Mouse (Mus musculus) T-helper 17 cell (primary cell): ENCODE data around the gene Zfp991.
"Not testable (repeated sequence)": the region's sequence is repeated elsewhere in the genome, so short reads cannot be mapped to it uniquely, and the experiment has no call there.

Experiments
- in situ Hi-C, 2 experiments: fragments of 300-600 bp; cut with MboI, MseI; formaldehyde crosslinking; loops; 1 replicate in 1 of 2; 2 replicates in 1 of 2; pipeline ENCODE4 v1.15.1; 2025; ENCODE audit warnings: high pct_unique_total_duplicates in 2 of 2

Zfp991 gene

GRCm38 (mm10) chr4:147181141-147181685 is 49.4 kb downstream of the Zfp991 start:
- in situ Hi-C loops = not testable (repeated sequence)

DNA sequence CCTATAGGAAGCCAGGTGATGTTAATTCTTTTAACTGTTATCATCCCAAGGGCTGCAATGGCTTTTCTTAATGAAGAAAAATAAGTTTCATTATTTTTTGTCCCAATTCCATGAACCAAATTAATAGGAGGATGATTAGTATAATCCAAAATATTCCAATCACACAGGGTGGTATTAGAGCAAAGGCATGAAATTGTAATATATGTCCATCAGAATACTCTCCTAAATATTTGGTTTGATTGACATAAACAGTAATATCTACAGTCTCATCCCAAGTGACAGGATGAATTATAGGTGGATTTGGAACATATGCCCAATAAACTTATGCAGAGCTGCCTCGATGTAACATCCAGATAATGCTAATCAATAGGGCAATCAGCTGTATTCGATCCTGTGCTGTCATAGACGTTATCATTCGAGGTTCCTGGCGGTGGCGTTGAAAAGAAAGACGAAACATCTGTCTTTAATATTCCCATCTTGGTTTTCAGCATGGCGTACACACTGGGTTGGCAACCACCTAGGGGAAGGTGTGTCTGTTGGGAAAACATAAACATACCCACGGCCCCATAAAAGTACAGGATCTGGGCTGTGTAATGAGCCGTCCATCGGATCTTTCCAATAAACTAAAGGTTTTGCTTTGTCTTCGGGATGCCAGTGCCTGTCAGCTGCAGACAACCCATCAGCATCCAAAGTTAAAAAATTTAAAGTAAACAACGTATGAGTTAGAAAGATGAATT is 50.3 kb downstream of the Zfp991 start:
- in situ Hi-C loops = not testable (repeated sequence)

- in situ Hi-C loops = not testable (repeated sequence)
Observed at GRCm38 (mm10) chr4:147186824-147187223, 55.0 kb downstream of the Zfp991 start.

GRCm38 (mm10) chr4:147187283-147187965 is 55.6 kb downstream of the Zfp991 start:
- in situ Hi-C loops = not testable (repeated sequence)

DNA sequence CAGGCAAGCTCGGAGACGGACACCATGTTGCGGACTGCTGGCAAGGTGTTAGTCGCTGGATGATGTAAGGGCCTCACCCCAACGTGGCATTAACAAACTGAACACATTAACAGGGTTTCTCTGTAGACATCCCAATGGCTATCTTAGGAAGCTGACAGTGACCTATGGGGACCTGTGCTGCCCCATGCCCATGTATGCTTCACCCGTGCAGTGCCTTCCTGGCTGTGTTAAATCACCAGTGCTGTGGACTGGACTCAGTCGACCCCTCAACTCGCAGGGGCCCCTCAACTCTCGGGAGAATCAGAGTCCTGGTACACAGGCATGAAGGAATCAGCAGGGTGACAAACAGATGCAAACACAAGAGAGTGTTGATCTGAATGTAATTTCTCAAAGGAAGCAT is 63.3 kb downstream of the Zfp991 start:
- in situ Hi-C loops = loop anchor here in 1 of 2 experiments (5.0 to 10.0 kb wide), 2 partner anchors 710 to 1348 kb away; no protein-coding TSS in a partner anchor

GRCm38 (mm10) chr4:147197210-147197609 is 65.4 kb downstream of the Zfp991 start:
- in situ Hi-C loops = loop anchor here in 1 of 2 experiments (5.0 to 10.0 kb wide), 2 partner anchors 712 to 1350 kb away; no protein-coding TSS in a partner anchor

- in situ Hi-C loops = loop anchor here in 1 of 2 experiments (5.0 to 10.0 kb wide), 2 partner anchors 714 to 1352 kb away; no protein-coding TSS in a partner anchor
Observed at GRCm38 (mm10) chr4:147199055-147199750, 67.4 kb downstream of the Zfp991 start.

DNA sequence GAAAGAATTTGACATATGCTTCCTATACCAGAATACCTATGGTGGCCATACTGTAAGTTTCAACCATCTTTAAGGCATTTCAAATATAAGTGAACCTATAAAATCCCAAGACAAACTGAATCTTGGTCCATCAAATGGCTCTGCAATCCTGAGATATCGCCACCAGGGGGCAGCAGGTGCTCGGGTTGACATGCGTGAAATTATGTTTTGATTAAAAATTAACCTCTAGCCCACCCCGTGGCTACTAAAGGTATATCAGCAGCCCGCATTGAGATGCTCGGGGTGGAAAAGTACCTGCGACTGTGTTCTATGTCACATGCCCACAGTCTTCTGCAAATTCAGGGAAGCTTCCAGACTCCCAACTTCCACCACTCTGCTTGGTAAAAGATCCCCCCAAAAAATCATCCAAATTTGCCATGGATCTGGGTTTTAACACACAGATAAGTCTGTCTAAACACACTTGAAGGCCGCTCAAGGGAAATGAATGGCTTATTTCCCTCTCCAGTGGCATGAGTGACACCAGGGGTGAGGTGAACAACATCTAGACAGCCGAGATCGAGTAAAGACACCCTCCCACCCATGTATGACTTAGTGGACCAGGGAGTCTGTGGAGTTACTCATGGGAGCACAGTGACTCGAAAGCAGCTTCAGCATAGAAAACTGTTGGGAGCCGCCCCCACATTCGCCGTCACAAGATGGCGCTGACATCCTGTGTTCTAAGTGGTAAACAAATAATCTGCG is 70.3 kb downstream of the Zfp991 start:
- in situ Hi-C loops = loop anchor here in 1 of 2 experiments (5.0 kb wide), 1 partner anchor 1350 kb away; no protein-coding TSS in a partner anchor

- in situ Hi-C loops = loop anchor here (5.0 to 10.0 kb wide), 2 partner anchors 88 to 725 kb away; no protein-coding TSS in a partner anchor
Observed at GRCm38 (mm10) chr4:147212182-147212928, 80.5 kb downstream of the Zfp991 start.

DNA sequence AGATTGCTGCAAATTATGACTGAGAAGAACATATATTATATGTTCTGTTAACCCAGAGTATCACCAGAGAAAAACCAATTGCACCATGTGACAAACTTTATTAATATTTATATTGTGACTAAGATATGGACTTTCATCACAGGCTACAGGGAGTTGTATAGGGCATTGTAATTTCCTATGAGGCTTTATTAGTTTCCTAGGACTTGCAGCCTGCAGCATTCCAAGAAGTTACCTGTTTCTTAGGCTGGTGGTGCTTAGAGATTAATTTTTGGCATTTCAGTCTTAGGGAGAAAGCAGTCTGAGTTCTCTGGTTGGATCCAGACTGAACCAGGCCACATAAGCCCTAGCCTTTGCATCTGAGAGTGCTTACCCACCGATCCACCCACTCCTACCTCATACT is 82.4 kb downstream of the Zfp991 start:
- in situ Hi-C loops = loop anchor here (5.0 to 10.0 kb wide), 2 partner anchors 89 to 727 kb away; no protein-coding TSS in a partner anchor

GRCm38 (mm10) chr4:147217676-147218075 is 85.8 kb downstream of the Zfp991 start:
- in situ Hi-C loops = loop anchor here in 1 of 2 experiments (10.0 kb wide), 1 partner anchor 93 kb away; no protein-coding TSS in a partner anchor

DNA sequence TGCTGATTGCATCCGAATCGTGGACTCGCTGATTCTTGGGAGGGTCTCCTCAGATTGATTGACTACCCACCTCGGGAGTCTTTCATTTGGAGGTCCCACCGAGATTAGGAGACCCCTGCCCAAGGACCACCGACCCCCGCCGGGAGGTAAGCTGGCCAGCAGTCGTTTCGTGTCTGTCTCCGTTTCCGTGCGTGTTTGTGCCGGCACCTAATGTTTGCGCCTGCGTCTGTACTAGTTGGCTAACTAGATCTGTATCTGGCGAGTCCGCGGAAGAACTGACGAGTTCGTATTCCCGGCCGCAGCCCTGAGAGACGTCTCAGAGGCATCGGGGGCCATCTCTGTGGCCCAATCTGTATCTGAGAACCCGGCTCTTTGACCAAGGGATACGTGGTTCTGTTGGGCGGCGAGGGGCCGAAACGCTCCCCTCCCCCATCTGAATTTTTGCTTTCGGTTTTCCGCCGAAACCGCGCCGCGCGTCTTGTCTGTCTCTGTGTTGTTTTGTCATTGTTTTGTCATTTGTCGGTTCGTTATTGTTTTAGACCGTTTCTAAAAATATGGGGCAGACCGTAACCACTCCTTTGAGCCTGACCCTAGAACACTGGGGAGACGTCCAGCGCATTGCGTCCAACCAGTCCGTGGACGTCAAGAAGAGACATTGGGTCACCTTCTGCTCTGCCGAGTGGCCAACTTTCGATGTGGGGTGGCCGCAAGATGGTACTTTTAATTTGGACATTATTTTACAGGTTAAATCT is 87.7 kb downstream of the Zfp991 start:
- in situ Hi-C loops = loop anchor here in 1 of 2 experiments (10.0 kb wide), 1 partner anchor 95 kb away; no protein-coding TSS in a partner anchor

DNA sequence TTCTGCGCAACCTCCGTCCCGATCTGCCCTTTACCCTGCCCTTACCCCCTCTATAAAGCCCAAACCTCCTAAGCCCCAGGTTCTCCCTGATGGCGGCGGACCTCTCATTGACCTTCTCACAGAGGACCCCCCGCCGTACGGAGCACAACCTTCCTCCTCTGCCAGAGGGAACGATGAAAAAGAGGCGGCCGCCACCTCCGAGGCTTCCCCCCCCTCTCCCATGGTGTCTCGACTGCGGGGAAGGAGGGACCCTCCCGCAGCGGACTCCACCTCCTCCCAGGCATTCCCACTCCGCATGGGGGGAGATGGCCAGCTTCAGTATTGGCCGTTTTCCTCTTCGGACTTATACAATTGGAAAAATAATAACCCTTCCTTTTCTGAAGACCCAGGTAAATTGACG is 88.4 kb downstream of the Zfp991 start:
- in situ Hi-C loops = not testable (repeated sequence)

GRCm38 (mm10) chr4:147222021-147222420 is 90.2 kb downstream of the Zfp991 start:
- in situ Hi-C loops = not testable (repeated sequence)

DNA sequence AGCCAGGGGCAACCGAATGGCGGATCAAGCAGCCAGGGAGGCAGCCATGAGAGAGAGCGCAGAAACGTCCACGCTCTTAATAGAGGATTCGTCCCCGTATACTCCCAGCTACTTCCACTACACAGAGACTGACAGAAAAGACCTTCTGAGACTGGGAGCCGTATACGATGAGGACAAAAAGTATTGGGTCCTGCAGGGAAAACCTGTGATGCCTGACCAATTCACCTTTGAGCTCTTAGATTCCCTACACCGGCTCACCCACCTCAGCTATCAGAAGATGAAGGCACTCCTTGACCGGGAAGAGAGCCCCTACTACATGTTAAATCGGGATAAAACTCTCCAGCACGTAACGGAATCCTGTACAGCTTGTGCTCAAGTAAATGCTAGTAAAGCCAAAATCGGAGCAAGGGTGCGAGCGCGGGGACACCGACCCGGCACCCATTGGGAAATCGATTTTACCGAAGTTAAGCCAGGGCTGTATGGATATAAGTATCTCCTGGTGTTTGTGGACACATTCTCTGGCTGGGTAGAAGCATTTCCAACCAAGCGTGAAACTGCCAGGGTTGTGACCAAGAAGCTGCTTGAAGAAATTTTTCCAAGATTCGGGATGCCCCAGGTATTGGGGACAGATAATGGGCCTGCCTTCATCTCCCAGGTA is 92.1 kb downstream of the Zfp991 start:
- in situ Hi-C loops = not testable (repeated sequence)

- in situ Hi-C loops = loop anchor here (25.0 kb wide), 3 partner anchors 388 to 1063 kb away; partner anchors contain the start of gene Zfp600 (in 1 of the 2)
Observed at GRCm38 (mm10) chr4:147225616-147226015, 93.8 kb downstream of the Zfp991 start.

DNA sequence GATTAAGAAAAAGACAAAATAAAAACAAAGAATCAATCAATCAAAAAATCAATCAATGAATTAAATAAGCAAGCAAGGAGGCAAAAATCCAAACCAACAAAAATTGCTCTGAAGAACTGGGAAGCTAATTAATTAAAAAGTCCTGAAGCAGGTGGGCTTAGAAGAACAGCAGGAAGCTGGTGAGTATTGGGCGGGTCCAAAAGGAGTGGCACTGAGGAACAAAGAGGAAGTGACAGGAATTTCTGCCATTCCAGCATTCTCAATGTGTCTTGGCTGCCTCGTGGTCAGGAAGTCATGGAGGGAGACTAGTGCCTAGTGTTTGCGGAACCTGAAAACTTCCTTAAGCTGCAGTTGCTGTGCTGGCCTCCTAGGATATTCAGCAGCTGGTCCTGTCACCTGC is 98.2 kb downstream of the Zfp991 start:
- in situ Hi-C loops = loop anchor here (5.0 to 25.0 kb wide), 7 partner anchors 258 to 1713 kb away; partner anchors contain the start of genes Zfp989 (in 2 of the 2) and Zfp600 (in 1 of the 2)
